Mouse (Mus musculus) activated CD4-positive, CD25-positive, alpha-beta regulatory T cell, adult 4 months (primary cell): ENCODE data around the gene Bmpr1a. TPM values are rescaled to one million over a fixed set of nuclear protein-coding genes. Genes with fewer than 3 reads are reported as not detected.
"Not testable (repeated sequence)": the region's sequence is repeated elsewhere in the genome, so short reads cannot be mapped to it uniquely, and the experiment has no call there.

ENCODE experiments used
- ATAC-seq: one replicate; pipeline ENCODE4 v1.8.0; 2017
- polyA plus RNA-seq, 2 experiments: library from polyadenylated mRNA; unstranded; fragments of 100-300 nt; shearing (Covaris generic); gene quantifications; one replicate each; pipeline ENCODE4 v1.2.1; 2017

Gene Bmpr1a
- polyA plus RNA-seq, 2 experiments from 2014 or later, result 0.38 to 0.40 TPM

DNA sequence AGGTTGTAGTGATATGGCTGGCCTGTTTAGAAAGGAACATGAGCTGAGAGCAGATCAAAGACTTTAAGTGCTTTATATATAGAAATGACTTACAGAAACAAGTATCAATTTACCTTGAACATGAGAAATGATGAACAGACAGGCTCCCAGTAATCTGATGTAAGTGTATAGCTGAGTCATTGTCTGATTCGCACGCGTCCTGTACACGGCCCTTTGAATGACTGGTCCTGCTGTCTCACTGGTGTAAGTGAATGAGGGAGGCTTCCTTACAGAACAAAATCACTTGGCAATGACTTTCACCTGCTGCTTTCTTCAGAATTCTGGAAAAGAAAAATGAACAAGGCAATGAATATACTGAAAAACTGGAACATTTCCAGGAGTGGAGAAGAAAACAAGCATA, 55.5 kb downstream of the Bmpr1a start:
- no peak for ATAC-seq

DNA sequence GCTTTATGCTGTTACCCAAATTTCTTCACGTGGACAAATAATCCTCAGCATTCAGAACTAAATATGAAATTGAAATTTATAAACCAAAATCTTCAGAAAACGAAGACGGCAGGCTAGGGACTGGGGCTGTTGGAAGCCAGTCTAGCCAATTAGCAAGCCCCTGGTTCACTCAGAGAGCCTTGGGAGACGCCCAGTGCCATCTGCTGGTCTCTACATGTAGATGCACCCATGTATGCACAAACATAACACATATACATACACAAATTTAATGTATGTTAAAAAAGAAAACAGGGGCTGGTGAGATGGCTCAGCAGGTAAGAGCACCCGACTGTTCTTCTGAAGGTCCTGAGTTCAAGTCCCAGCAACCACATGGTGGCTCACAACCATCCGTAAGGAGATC, 56.5 kb downstream of the Bmpr1a start:
- no peak for ATAC-seq

DNA sequence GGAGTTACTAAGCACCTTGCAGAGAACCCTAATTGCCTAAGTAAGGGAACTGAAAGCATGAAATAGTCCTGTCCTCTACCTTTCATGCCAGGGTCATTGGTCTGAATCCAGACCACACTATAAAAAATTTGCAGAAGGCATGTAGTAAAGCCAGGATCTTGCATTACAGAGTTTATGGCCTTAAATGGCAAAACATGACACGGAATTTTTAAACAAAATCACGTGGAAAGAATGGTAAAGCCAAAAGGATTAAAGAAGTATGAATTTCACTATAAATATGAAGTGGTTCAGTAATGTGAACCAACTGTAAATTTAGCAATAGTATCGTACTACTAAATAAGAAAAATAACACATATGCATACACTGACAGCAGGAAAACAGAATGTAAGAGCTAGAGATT, 57.8 kb downstream of the Bmpr1a start:
- ATAC-seq, result no peak

DNA sequence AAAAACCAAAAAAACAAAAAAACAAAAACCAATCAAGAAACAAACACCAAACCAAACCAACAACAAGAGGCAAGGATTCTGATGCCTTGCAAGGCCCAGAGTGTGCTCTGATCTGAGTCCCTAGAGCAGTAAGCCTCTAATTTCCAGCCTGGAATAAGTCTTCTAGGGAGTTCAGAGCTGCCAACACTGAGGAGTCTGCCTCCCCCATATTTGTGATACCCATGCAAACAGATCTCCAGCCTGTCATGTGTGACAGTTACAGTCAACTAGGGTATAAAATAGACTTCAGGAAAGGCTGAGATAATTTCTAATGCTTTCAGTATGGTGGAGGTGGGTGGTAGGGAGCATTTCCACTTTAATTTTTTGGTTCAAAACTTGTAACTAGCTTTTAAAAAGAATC, 58.2 kb downstream of the Bmpr1a start:
- no peak for ATAC-seq

DNA sequence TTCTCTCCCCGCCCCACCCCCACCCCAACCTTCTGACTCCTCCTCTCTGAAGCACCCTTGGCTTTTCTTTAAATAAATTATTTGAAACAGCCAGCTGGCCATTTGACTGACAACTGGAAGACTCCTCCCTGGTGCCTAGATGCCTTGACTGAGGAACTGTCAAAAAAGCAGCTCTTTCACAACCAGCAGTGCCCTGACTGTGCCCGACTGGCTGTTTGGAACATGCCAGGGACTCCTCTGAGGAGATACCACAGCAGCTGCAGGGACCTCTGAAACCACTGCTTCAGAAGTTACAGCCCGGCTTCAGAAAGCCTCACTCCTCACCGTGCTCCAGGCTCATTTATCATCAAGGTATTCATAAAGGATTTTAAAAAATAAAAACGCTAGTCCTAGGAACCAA, 58.8 kb downstream of the Bmpr1a start:
- ATAC-seq, result no peak

DNA sequence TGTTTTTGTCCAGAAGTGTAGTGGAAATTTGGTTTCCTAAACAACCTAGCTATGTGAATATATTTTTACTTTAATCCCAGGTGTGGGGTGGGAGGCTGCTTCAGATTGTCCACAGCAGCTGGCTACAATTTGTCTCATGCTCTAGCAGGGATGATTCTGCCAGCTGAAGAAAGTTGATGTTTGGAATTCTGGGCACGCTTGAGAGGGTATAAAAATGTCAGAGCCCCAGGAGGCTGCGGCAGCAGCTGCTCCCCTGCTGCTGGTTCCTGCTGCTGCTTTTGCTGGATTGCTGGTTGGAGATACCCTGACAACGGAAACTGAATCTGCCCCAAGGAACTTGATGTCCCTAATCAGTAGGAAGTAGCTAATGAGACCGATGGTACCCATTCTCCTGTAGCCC, 60.6 kb downstream of the Bmpr1a start:
- ATAC-seq, result no peak

DNA sequence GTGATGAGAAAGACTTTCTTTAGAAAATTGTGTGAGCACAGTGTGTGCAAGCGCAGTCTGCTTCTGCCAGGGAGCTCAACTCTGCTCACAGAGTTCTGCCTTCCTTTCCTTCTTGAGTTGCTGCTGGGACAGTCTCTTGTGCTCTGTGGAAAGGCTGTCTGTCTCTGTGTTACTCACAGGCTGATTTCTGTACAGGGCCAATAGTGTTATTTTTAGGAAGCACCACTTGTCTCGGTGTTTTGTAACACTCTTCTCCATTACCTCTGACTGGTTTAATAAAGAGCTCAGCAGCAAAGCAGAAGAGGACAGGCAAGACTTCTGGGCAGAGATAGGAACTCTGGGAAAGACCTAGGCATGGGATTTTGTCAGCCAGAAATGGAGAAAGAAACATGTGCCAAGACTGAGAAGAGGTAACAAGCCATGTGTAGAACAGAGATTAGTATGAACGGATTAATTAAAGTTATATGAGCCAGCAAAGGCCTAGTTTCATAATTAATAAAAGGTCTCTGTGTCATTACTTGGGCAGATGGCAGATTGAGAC, 62.5 kb downstream of the Bmpr1a start:
- no peak for ATAC-seq

DNA sequence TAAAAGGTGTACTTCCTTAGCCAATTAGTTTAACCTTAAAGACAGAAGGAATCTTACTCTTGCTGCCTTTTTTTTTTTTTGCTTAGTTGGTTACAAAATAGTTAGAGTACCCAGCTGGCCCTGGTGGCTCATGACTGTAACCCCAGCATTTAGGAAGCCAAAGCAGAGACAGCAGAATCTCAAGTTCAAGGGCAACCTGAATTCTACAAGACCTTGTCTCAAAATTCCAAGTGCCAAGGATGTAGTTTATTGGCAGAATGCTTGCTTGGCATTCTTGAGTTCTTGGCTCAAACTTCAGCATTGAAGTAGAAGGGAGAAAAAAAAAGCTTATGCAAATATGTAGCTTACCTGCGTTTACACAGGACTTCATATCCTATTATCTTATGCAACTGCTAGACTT, 74.1 kb downstream of the Bmpr1a start:
- ATAC-seq, result no peak

DNA sequence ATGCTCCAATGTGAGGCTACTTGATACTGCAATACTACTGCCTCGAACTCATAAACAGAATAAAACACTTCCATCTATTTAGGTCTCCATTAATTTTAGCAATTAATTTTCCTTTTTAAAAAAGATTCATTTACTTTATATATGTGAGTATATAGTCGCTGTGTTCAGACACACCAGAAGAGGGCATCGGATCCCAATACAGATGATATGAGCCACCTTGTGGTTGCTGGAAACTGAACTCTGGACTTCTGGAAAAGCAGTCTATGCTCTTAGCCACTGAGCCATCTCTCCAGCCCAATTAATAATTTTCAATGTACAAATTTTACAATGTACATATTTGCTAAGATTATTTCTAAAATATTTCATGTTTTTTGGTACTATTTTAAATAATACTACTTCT, 74.9 kb downstream of the Bmpr1a start:
- no peak for ATAC-seq

DNA sequence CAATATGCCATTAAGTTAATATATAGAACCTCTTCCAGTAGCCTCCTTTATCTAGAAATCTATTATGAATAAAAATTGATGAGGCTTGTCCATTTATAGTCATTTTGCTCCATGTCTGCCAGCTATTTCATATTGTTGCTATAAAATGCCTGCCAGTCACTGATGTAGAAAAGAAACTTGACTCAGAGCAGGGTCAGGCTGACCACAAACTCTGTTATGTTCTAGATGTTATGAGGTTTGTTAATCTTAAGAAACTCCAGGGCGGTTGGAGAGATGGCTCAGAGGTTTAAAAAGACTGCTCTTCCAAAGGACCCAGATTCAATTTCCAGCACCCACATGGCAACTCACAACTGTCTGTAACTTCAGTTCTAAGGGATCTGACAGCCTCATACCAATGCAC, 82.1 kb downstream of the Bmpr1a start:
- ATAC-seq, result no peak

DNA sequence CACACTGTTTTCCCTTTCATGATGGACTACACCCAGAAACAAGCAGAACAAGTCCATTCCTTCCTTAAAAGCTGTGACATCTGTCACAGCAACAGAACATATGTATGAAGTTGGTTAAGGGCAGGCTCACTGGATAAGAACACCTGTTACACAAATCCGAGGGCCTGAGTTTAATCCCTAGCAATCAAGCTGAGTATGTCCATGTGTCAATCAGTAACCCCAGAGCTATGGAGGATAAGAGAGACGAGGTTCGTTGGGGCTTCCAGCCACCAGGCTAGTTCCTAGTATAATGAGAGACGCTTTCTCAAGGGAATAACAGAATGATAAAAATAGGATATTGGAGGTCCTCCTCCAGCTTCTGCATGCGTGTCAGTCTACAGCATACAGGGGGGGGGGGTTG, 85.6 kb downstream of the Bmpr1a start:
- no peak for ATAC-seq

DNA sequence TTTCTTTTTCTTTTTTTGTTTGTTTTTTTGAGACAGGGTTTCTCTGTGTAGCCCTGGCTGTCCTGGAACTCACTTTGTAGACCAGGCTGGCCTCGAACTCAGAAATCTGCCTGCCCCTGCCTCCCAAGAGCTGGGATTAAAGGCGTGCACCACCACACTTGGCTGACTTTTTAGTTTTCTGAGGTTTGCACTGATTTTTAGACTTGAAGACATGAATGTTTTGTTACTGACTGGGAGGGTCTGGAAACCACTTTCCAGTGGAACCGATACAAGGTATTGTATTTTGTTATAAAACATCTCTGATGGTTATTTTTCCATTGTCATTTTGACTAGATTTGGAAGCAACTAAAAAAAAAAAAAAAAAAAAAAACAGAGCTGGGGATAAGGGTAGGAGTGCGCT, 86.2 kb downstream of the Bmpr1a start:
- not testable (repeated sequence) for ATAC-seq

DNA sequence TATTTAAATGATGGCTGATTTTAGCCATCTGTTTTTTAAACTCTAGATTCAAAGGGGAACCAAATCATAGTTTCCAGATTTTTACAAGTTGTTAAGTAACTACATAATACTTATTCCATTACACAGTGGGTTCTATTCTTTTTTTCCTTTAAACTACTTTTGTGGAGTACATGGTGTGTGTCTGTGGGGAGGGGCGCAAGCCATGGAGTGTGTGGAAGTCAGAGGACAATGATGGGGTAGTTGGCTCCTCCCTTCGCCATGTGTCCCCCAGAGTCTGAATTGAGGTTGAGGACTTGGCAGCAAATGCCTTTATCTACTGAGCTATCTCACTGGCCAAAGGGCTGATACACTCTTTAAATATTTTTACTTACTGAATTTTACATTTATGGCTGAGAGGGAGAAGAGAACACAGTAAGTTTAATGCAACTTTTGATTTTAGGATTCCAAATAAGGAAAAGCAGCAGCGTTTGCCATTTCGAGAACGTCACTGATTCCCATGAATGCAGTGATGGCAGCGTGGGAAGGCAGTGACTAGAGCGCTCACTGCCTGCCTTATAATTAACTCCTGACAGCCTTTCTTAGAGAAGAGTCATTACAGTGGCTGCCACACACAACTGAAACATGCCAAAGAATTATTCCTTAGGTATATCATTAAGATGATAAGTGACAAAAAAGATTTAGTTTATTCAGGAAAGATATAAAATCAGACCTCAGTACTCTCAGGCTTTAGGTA, 90.8 kb downstream of the Bmpr1a start:
- no peak for ATAC-seq

DNA sequence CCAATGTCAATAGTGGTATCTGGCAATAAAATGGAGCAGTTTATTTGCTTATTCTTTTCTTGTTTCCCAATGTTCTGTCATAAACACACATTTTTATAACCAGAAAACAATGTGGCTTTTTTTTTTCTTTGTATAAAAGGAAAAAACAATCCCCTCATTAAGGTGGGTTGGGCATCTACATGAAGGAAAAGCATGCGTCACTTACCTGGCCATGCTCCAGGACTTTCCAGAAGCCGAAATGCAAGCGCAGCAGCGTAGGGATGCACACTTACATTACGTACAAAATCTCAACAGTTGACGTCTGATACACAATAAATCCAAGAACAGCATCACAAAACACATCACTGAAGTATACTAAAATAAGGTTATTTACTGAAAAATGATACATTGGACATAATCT, 92.4 kb downstream of the Bmpr1a start:
- no peak for ATAC-seq

DNA sequence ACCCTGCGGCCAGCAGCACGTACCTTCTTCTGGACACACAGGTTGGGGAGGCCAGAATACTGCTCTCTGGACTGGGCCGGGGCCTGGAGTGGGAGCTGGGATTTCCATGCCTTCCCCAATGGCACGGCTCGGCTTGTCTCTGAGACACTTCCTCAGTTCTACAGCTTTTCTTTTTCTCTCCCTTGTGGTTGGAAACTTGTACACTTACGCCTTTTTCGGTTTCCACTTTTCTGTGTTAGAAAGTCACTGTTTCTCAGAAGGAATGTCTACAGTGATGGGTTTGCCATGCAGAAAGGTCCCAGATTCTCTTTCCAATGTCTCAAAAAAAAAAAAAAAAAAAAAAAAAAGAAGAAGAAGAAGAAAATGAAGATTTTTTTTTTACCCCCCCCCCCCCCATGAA, 99.7 kb downstream of the Bmpr1a start:
- no peak for ATAC-seq

DNA sequence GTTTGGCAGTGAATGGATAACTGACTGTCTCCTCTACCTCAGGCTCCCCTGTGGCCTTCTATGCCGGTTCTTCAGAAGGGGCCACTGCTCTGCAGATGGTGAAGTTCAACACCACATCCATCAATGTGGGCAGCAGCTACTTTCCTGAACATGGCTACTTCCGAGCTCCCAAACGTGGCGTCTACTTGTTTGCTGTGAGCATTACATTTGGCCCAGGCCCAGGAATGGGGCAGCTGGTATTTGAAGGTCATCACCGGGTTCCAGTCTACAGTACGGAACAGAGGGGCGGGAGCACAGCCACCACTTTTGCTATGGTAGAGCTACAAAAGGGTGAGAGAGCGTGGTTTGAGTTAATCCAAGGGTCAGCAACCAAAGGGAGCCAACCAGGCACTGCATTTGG, 100.3 kb downstream of the Bmpr1a start:
- no peak for ATAC-seq

DNA sequence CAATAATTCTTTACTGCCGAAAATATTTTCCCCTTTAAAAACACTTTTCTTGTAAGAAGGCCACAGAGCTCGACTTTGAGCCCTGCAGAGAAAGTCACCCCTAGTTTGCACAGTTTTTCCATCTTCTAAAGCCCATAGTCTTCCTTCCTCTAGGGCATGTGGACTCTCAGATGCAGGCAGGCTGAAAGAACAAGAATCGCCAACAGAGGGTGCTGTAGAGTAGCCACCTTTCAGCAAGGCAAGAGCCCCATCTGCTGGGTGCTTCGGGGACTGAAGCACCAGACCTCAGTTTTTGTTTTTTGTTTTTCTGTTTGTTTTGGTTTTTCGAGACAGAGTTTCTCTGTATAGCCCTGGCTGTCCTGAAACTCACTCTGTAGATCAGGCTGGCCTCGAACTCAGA, 102.0 kb downstream of the Bmpr1a start:
- peak; percentile 82 for ATAC-seq

DNA sequence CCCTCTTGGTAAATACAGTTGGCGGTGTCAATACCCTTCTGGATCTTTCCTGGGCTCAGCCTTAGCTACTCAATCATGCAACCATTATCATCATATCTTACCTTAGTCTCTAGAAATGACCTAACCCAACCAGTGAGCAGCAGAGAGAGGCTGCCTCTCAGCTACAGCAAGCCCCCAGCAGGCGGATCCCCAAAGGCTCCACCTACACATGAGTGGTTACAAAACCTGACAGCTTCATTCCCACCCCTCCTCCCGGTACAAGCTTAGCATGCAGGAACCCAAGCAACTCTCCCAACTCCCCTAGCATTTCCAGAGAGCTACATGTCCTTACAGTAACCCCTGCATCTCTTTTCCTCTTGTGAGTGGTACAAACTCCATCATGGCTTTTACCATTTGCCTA, 103.1 kb downstream of the Bmpr1a start:
- no peak for ATAC-seq

DNA sequence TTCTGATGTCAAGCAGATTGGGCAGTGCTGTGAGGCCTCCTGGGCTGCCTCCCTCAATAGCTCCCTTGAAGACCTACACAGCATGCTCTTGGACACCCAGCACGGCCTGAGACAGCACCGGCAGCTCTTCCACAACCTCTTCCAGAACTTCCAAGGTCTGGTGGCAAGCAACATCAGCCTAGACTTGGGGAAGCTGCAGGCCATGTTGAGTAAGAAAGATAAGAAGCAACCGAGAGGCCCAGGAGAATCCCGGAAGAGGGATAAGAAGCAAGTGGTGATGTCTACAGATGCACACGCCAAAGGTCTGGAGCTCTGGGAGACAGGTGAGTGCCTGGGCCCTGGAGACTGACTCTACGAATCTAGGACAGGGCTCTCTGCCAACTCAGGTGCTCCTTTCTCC, 103.8 kb downstream of the Bmpr1a start:
- no peak for ATAC-seq

DNA sequence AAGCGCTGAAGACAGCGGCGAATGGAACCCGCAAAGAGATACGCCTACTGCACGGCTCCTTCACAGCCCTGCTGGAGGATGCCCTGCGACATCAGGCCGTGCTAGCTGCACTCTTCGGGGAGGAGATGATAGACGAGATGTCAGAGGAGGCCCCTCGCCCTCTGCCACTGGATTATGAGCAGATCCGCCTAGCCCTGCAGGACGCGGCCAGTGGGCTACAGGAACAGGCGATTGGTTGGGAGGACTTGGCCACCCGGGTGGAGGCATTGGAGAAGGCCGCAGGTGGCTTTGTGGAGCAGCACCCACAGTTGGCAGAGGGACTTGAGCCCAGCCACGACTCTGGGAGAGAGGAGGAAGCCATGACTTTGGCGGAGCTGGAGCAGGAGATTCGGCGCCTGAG, 104.2 kb downstream of the Bmpr1a start:
- no peak for ATAC-seq

DNA sequence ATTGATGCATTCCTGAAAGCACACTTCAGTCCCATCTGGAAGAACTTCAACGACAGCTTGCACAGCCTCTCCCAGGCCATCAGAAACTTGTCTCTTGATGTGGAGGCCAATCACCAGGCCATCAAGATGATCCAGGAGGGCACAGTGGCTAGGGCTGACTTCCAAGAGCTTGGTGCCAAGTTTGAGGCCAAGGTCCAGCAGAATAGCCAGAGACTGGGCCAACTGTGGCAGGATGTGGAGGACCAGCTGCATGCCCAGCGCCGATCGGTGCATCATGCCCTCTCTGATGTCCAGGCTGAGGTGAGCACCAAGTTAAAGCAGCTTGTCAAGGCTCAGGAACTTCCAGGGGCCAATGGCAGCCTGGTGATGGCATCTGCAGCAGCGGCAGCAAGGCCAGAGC, 105.3 kb downstream of the Bmpr1a start:
- no peak for ATAC-seq

DNA sequence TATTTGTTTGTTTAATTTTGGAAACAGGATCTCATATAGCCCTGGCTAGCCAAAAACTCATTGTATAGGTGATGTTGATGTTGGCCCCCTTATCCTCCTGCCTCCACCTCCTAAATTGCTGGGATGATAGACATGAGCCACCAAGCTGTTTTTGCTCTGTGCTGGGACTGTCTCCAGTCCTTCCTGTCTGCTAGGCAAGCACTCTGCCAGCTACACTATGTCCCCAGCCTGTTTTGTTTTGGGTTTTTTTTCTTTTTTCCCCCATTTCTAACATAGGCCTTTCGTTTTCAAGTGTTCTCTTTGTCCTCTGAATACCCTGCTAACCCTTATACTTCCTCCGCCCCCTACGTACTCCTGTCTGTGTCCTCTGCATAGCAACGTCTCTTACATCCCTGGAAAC, 109.8 kb downstream of the Bmpr1a start:
- no peak for ATAC-seq

DNA sequence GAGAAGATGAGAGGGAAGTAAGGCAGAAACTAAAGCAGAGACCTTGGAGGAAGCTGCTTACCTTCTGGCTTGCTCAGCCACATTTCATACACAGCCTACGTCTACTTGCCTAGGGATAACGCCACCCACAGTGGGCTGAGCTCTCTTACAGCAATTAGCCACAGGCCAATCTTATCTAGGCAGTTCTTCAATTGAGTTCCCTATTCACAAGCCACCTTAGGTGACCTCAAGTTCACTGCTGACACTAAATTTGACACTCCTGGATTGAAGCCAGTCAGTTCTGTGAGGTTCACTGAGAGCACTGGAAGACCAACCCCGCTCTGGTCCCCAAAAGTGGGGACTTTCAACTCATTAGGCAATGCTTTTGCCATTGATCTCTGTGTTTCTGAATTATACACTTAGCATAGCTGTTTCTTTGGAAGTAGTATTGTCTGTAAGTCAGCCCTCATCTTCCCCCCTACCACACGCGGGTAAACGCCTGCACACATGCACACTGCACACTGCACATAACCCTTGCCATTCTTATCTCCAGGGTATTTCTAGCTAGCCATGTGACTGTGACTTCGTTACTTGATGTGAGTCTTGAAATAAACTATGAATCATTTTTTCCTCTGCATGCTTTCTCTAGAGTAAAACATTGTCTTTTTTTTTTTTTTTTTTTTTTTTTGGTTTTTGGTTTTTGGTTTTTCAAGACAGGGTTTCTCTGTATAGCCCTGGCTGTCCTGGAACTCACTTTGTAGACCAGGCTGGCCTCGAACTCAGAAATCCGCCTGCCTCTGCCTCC, 120.0 kb downstream of the Bmpr1a start:
- ATAC-seq, result no peak
